Comparison of ENCODE assay signal across 28 mouse cellular contexts in genomic region chr2:65017375-65017774, GRCm38 (mm10). TPM values are rescaled to one million over a fixed set of nuclear protein-coding genes. Genes with fewer than 3 reads are reported as not detected.
A peak's percentile ranks its signal among the peaks of the same experiment; 100 is the strongest.
DNase-seq lines count a peak whose midpoint lies in the region; ATAC-seq lines count a peak whose summit lies in the region.
"Had no signal": no experiment of that assay in that cellular context is flagged by ENCODE, and none has a peak within 500 bp of the region (broad histone marks: within the 10 kb centered on the region; RNA-seq: fewer than 3 reads in every experiment).

No protein-coding gene starts in this region.

- H3K27ac ChIP-seq in midbrain, embryonic 11.5 days (ENCODE audit: low read depth, low read length) = no peak overlapping the region
- H3K27ac ChIP-seq in midbrain, embryonic 10.5 days (replicated peaks) = no peak overlapping the region
- H3K27ac ChIP-seq: embryonic facial prominence, embryonic 13.5 days; embryonic facial prominence, embryonic 15.5 days; forebrain, embryonic 10.5 days; forebrain, embryonic 12.5 days had no signal

- peaks cover 4% of the 10 kb centered on the region; the same call in 1 of the 2 replicates for H3K27me3 ChIP-seq in midbrain, embryonic 11.5 days (ENCODE audit: control insufficient read depth, insufficient read depth, low read length)
- H3K27me3 ChIP-seq in midbrain, embryonic 10.5 days (ENCODE audit: low read depth, poor library complexity, severe bottlenecking) = peaks cover 22% of the 10 kb centered on the region
- H3K27me3 ChIP-seq: CH12.LX; embryonic facial prominence, embryonic 13.5 days; embryonic facial prominence, embryonic 15.5 days; Patski had no signal

- peaks cover 3% of the 10 kb centered on the region; the same call in 1 of the 2 replicates for H3K4me1 ChIP-seq in midbrain, embryonic 11.5 days (ENCODE audit: control insufficient read depth, insufficient read depth, low read length)
- H3K4me1 ChIP-seq in midbrain, embryonic 10.5 days = peaks cover 9% of the 10 kb centered on the region

- WGBS in midbrain, embryonic 11.5 days = 90% methylated on average over 2 of the region's 2 CpGs
- WGBS in midbrain, embryonic 10.5 days = 92% methylated on average over 2 of the region's 2 CpGs

- no peak for ATAC-seq in midbrain, embryonic 11.5 days (ENCODE audit: low FRiP score)
- 0 out of 2 replicates have a peak, but pooled peaks have one; percentile 29 for ATAC-seq in common myeloid progenitor, adult 5-6 weeks (replicated peaks; ENCODE audit: low read depth, poor library complexity, severe bottlenecking)
- peak; percentile 61 for ATAC-seq in megakaryocyte progenitor cell, adult 5-6 weeks (replicated peaks; ENCODE audit: poor library complexity)
- ATAC-seq: activated CD4-positive, CD25-positive, alpha-beta regulatory T cell, adult 4 months; CD4-positive, CD25-positive, alpha-beta regulatory T cell, adult 4 months; forebrain, embryonic 16.5 days; Patski had no signal

- H3K4me2 ChIP-seq in midbrain, embryonic 11.5 days = no peak overlapping the region
- H3K4me2 ChIP-seq: embryonic facial prominence, embryonic 13.5 days; embryonic facial prominence, embryonic 15.5 days; forebrain, embryonic 12.5 days had no signal

- no peak overlapping the region for H3K4me3 ChIP-seq in midbrain, embryonic 11.5 days (ENCODE audit: low read depth, low read length)
- no peak overlapping the region for H3K4me3 ChIP-seq in midbrain, embryonic 10.5 days
- H3K4me3 ChIP-seq: embryonic facial prominence, embryonic 13.5 days; embryonic facial prominence, embryonic 15.5 days; erythroblast, embryonic 14.5 days; forebrain, embryonic 10.5 days; forebrain, embryonic 12.5 days had no signal

- DNase-seq in midbrain, embryonic 11.5 days (ENCODE audit: low spot score, missing footprints) = peak; percentile 35
- no peak for DNase-seq in midbrain, embryonic 10.5 days (ENCODE audit: low spot score)
- peak; percentile 26 for DNase-seq in Muller cell, postnatal 12 days (ENCODE audit: inconsistent ontology term)
- DNase-seq in thymus, postnatal 4 days = no peak
- DNase-seq in right cerebral cortex, postnatal 36 days (ENCODE audit: low spot score in 2 of 2) = no peak
- no peak for DNase-seq in right cerebral cortex, adult 2 months (ENCODE audit: low spot score in 2 of 2)
- DNase-seq: adrenal gland, adult 8-10 months; adrenal gland, postnatal 14 days; adrenal gland, postnatal 36 days; cerebellum, adult 11-12 months; cerebellum, adult 2 months; cerebellum, adult 9-10 months; cerebellum, postnatal 10 days; cerebellum, postnatal 25 days; embryo, embryonic 11 days had no signal

- no peaks in the 10 kb centered on the region for H3K36me3 ChIP-seq in midbrain, embryonic 11.5 days (ENCODE audit: control insufficient read depth, insufficient read depth, low read length)
- H3K36me3 ChIP-seq in midbrain, embryonic 10.5 days = no peaks in the 10 kb centered on the region
- H3K36me3 ChIP-seq: embryonic facial prominence, embryonic 13.5 days; embryonic facial prominence, embryonic 15.5 days; forebrain, embryonic 10.5 days; forebrain, embryonic 12.5 days; G1E had no signal

- no peak overlapping the region for H3K9ac ChIP-seq in midbrain, embryonic 11.5 days (ENCODE audit: low read length)
- H3K9ac ChIP-seq: embryonic facial prominence, embryonic 13.5 days; embryonic facial prominence, embryonic 15.5 days; forebrain, embryonic 12.5 days had no signal

- H3K9me3 ChIP-seq in midbrain, embryonic 11.5 days (ENCODE audit: control insufficient read depth, low read length) = no peaks in the 10 kb centered on the region
- no peaks in the 10 kb centered on the region for H3K9me3 ChIP-seq in midbrain, embryonic 10.5 days (replicated peaks)
- H3K9me3 ChIP-seq: embryonic facial prominence, embryonic 13.5 days; embryonic facial prominence, embryonic 15.5 days; forebrain, embryonic 10.5 days; forebrain, embryonic 12.5 days had no signal

RNA-seq across cellular contexts. Expression of gene Grb14, which starts 7.4 kb away (rescaled TPM):
- 5.7 and 6.8 TPM in 2 replicates for polyA plus RNA-seq in midbrain, embryonic 11.5 days (2014; fragmentation: Nextera tagmentation; extraction: Ambion mirVana)
- polyA plus RNA-seq in midbrain, embryonic 10.5 days (2016; fragmentation: Nextera tagmentation; extraction: Ambion mirVana) = 3.9 and 5.1 TPM in 2 replicates
- total RNA-seq in common myeloid progenitor, adult 5-6 weeks (2017) = 4.0 TPM in 1 of 2 replicates, not detected in the other
- 4.8 and 6.0 TPM in 2 replicates for total RNA-seq in megakaryocyte progenitor cell, adult 5-6 weeks (2015)
- total RNA-seq in megakaryocyte progenitor cell, adult 5-6 weeks (2017) = 1.4 and 4.1 TPM in 2 replicates
- polyA plus RNA-seq: activated CD4-positive, CD25-positive, alpha-beta regulatory T cell, adult 4 months; CD4-positive, CD25-positive, alpha-beta regulatory T cell, adult 4 months; G1E had no signal

Comparison
In these comparisons a context has a peak if more than half of its experiments do, and no peak if none do; other contexts are left out.
1. DNase-seq: peak in midbrain, embryonic 11.5 days (single experiment) and Muller cell, postnatal 12 days (single experiment); none in midbrain, embryonic 10.5 days (single experiment), thymus, postnatal 4 days (single experiment), right cerebral cortex, postnatal 36 days (0 of 2) and right cerebral cortex, adult 2 months (0 of 2).